Mouse (Mus musculus) liver, postnatal 0 days (tissue): ENCODE measurements at regions not wholly inside any gene's neighbourhood (a gene's known extent, or its start where the extent isn't known, plus 50 kb on each side); places are given as distances from the start of the nearest gene placed in this dataset.
"Not testable (repeated sequence)": the region's sequence is repeated elsewhere in the genome, so short reads cannot be mapped to it uniquely, and the experiment has no call there.

Experiments used
- ATAC-seq: fragments of 200-750 bp; cut with Nextera tagmentation; 2 replicates; pipeline ENCODE4 v1.8.0; 2017; ENCODE audit warnings: mild to moderate bottlenecking, moderate library complexity
- DNase-seq: peaks from one replicate; pipeline ENCODE4 v3.0.0-alpha.2; 2016
- H3K27ac ChIP-seq: fragments of 300-500 bp; sonication (generic); 2 replicates; pipeline ENCODE4 v1.5.1; 2014; ENCODE audit warnings: antibody characterized with exemption, moderate library complexity, mild to moderate bottlenecking, low read depth
- H3K27me3 ChIP-seq: fragments of 300-500 bp; sonication (generic); 2 replicates; pipeline ENCODE4 v1.6.1; 2014; ENCODE audit warnings: low read length, control low read depth, mixed read lengths; ENCODE audit not compliant: insufficient read depth
- H3K36me3 ChIP-seq: fragments of 300-500 bp; sonication (generic); replicated peaks from 2 replicates; pipeline ENCODE4 v1.6.1; 2014; ENCODE audit warnings: mild to moderate bottlenecking, control low read depth, low read length, moderate library complexity, mixed read lengths; ENCODE audit not compliant: insufficient read depth
- H3K4me1 ChIP-seq: fragments of 300-500 bp; sonication (generic); 2 replicates; pipeline ENCODE4 v1.6.1; 2014; ENCODE audit warnings: antibody characterized with exemption, mild to moderate bottlenecking, control low read depth; ENCODE audit not compliant: insufficient read depth
- H3K4me2 ChIP-seq: fragments of 300-500 bp; sonication (generic); 2 replicates; pipeline ENCODE4 v1.6.1; 2014; ENCODE audit warnings: low read depth, mild to moderate bottlenecking, low read length, moderate library complexity, mixed read lengths
- H3K4me3 ChIP-seq: fragments of 300-500 bp; sonication (generic); 2 replicates; pipeline ENCODE4 v1.5.1; 2014; ENCODE audit warnings: low read depth, low read length
- H3K9ac ChIP-seq: fragments of 300-500 bp; sonication (generic); replicated peaks from 2 replicates; pipeline ENCODE4 v1.6.1; 2014; ENCODE audit warnings: mild to moderate bottlenecking, moderate library complexity
- H3K9me3 ChIP-seq: fragments of 300-500 bp; sonication (generic); 2 replicates; pipeline ENCODE4 v1.6.1; 2016; ENCODE audit warnings: mild to moderate bottlenecking, control low read depth, low read length, mixed read lengths
- CTCF ChIP-seq: sonication (generic); IDR thresholded peaks from 2 replicates; pipeline ENCODE4 v1.5.1; 2016; ENCODE audit warnings: antibody characterized with exemption, low read depth
- EP300 ChIP-seq: IDR thresholded peaks from 2 replicates; pipeline ENCODE4 v1.6.1; 2016; ENCODE audit warnings: antibody characterized with exemption, low read depth, mild to moderate bottlenecking
- WGBS: fragments of 180-500 bp; shearing (Covaris S2); extraction: QIAGEN DNeasy Blood & Tissue Kit; methylation state at CpG from one replicate; pipeline ENCODE4 v1.1.7; 2014; ENCODE audit not compliant: insufficient replicate concordance; 5-methylcytosine and 5-hydroxymethylcytosine counted together

DNA sequence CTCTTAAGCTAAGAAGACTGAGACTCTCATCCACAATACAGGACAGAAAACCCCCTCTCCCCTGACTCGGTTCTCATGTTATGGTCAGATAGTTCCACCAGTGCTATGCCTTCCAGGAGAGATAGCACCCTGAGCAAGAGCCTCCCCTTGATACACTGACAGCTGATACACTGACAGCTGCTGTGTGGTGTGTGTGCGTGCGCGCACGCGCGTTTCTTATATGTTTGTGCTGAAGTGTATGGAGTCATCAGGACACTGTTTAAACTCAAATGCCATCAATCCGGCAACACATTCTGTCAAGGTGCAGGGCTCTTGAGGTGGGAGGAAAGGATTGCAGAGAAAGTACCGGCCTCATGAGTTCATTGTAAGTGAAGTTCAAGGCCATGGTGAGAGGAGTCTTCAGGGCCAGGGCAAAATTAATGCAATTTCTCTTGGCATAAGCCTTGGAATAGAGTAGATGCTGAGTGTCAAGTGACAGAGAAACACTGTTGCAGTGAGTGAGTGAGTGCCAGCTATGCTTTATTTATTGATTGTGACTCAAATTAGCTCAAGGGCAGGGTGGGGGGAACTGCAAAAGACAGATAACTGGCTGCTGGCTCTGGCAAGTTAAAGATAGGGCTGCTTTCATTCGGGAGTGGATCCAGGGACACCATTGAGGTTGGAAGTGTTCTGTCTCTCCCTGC, 412.4 kb upstream of the Ercc4 start:
- peak; percentile 51 for ATAC-seq

GRCm38 (mm10) chr16:12699557-12699956, 409.9 kb upstream of the Ercc4 start:
- no peak for TF ChIP-seq EP300
- no peak for TF ChIP-seq CTCF
- no peak for DNase-seq

More for the DNA sequence above, 412.4 kb upstream of the Ercc4 start:
- no peak overlapping the region for H3K4me2 ChIP-seq
- WGBS, result 72% methylated on average over 10 of the region's 10 CpGs
- no peak for DNase-seq
- TF ChIP-seq CTCF, result no peak
- TF ChIP-seq EP300, result no peak
- no peak overlapping the region for H3K4me3 ChIP-seq
- no peaks in the 10 kb centered on the region for H3K4me1 ChIP-seq
- no peaks in the 10 kb centered on the region for H3K36me3 ChIP-seq
- no peaks in the 10 kb centered on the region for H3K9me3 ChIP-seq
- H3K27me3 ChIP-seq, result no peaks in the 10 kb centered on the region
- no peak overlapping the region for H3K27ac ChIP-seq
- no peak overlapping the region for H3K9ac ChIP-seq

DNA sequence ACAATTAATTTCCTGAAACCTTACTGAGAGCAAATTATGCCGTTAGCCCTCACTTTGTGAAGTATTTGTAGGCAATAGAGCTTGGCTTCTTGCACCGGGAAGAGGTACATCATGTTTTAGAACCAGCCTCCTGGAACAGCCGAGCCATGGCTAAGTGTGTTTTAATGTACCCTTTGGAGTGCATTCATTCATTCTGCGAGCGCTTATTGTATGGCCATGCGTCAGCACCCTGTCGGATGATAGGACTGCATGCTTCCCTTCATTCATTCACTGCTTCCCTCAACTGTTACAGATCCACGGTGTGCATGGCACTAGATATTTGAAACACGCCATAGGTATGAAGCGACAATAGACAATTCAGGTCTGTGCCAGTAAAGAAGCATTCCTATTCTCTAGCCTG, 409.4 kb upstream of the Ercc4 start:
- no peak for ATAC-seq
- H3K4me1 ChIP-seq, result no peaks in the 10 kb centered on the region

More at GRCm38 (mm10) chr16:12699557-12699956, 409.9 kb upstream of the Ercc4 start:
- Histone ChIP-seq H3K36me3 (no peaks in the 10 kb centered on the region), H3K4me3 (no peak overlapping the region), H3K27me3 (no peaks in the 10 kb centered on the region), H3K27ac (no peak overlapping the region), H3K9ac (no peak overlapping the region), H3K4me1 (no peaks in the 10 kb centered on the region), H3K9me3 (no peaks in the 10 kb centered on the region), H3K4me2 (no peak overlapping the region)
- 79% methylated on average over 5 of the region's 5 CpGs for WGBS
- no peak for ATAC-seq

DNA sequence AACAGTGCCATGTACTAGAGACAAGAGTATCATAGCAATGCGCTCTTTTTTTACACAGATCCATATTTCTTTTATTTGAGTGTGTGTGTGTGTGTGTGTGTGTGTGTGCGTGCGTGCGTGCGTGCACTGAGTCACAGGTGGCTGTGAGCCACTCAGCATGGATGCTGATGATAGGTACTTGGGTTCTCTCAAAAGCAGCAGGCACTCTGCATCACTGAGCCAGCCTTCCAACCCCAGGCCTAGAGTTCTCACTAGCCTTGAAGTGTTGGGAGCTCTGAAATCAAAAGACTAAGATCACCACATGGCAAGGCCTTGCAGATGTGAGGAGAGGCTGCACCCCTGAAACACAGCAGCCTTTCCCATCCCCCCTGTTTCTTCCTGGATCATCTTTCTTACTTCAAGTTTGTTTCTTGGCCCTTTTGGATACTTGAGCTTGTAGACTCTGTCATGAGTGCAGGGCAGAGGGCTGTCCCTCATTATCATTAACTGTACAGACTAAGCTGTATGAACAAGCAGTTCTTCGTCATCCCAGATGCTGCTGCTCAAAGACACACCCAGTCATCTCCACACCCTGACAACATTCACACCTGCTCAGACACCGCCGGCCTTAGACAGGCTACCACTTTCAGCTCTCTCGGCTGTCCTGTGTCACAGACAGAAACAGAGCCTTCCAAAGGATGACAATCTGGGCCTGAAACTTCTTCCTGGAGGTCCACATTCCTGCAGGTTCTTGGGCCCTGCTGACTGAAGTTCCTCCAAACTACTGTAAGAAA, 405.5 kb upstream of the Ercc4 start:
- no peak for DNase-seq
- WGBS, result 77% methylated on average over 9 of the region's 9 CpGs
- Histone ChIP-seq H3K9me3 (no peaks in the 10 kb centered on the region), H3K4me3 (no peak overlapping the region), H3K27ac (no peak overlapping the region), H3K27me3 (no peaks in the 10 kb centered on the region), H3K4me2 (no peak overlapping the region), H3K36me3 (no peaks in the 10 kb centered on the region), H3K4me1 (no peaks in the 10 kb centered on the region), H3K9ac (no peak overlapping the region)
- ATAC-seq, result peak; percentile 23; the same call in 1 of the 2 replicates
- TF ChIP-seq EP300, result no peak
- TF ChIP-seq CTCF, result no peak

More for the DNA sequence above, 409.4 kb upstream of the Ercc4 start:
- Histone ChIP-seq H3K9me3 (no peaks in the 10 kb centered on the region), H3K27ac (no peak overlapping the region), H3K4me2 (no peak overlapping the region), H3K9ac (no peak overlapping the region), H3K36me3 (no peaks in the 10 kb centered on the region), H3K4me3 (no peak overlapping the region), H3K27me3 (no peaks in the 10 kb centered on the region)
- TF ChIP-seq EP300, result no peak
- no peak for TF ChIP-seq CTCF
- 87% methylated on average over 10 of the region's 10 CpGs for WGBS
- DNase-seq, result no peak

DNA sequence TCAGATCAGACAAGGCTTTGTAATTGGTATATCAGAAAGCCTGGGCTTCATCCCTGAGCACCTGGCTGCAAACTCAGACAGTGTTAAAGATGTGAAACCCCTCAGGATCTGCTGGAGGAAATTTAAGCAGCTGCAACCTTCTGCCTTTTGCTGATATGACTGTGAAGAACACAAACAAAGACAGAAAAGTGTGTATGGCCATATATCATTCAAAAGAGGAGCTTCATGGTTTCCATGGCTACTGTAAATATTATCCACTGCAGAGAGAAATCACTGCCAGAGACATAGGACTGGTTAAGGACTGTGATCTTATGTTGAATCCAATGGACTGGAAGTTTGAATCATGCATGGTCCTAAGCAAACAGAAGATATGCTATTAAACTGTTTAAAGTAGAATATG, 402.6 kb upstream of the Ercc4 start:
- ATAC-seq (no peak), DNase-seq (no peak)
- H3K9ac ChIP-seq, result no peak overlapping the region
- H3K4me3 ChIP-seq, result no peak overlapping the region
- H3K27me3 ChIP-seq, result no peaks in the 10 kb centered on the region
- H3K36me3 ChIP-seq, result no peaks in the 10 kb centered on the region
- no peak overlapping the region for H3K27ac ChIP-seq
- H3K4me2 ChIP-seq, result no peak overlapping the region
- no peaks in the 10 kb centered on the region for H3K4me1 ChIP-seq
- TF ChIP-seq EP300, result no peak
- TF ChIP-seq CTCF, result no peak
- no peaks in the 10 kb centered on the region for H3K9me3 ChIP-seq

DNA sequence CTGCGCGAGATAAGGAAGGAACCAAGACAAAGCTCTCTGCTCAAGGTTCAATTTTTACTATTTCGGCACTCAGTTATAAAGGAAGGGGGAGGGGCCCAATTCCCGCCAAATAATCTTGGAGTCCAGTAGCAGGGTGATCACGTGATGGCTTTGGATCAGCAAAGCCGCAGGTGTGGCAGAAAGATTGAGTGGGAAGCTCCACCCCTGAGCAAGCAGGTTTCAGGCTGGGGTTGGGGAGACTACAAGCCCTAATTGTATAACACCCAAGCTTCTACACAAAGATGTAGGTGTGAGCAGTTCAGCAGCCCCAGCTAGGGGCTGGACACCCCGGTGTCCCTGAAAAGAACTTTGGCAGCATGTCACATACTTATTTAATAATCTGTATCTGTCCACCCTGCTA, 388.1 kb upstream of the Ercc4 start:
- H3K36me3 ChIP-seq, H3K4me1 ChIP-seq, H3K4me2 ChIP-seq, DNase-seq, ATAC-seq, H3K9ac ChIP-seq, H3K4me3 ChIP-seq, H3K9me3 ChIP-seq, H3K27me3 ChIP-seq, H3K27ac ChIP-seq: not testable (repeated sequence)
- 68% methylated on average over 6 of the region's 7 CpGs for WGBS

DNA sequence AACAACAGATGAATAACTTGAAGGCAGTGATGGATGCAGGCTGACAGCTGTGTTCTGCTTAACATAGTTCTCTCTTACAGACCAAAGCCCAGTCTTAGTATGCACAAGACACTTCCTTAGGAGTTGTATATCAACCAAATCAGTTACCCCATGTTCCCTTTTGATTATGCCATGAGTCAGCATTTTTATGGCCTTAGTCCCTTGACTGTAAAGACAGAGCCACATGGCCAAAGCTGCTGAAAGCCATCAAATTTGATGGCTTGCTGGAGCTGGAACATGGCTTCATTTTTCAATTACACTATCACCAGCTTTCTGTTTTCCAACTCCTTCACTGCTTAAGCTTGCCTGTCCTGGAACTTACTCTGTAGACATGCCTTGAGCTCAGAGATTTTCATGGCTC, 383.4 kb upstream of the Ercc4 start:
- ATAC-seq, result no peak
- no peaks in the 10 kb centered on the region for H3K36me3 ChIP-seq
- no peak for DNase-seq
- TF ChIP-seq CTCF, result no peak
- TF ChIP-seq EP300, result no peak
- no peak overlapping the region for H3K27ac ChIP-seq
- H3K9ac ChIP-seq, result no peak overlapping the region
- no peaks in the 10 kb centered on the region for H3K9me3 ChIP-seq
- no peak overlapping the region for H3K4me2 ChIP-seq
- no peaks in the 10 kb centered on the region for H3K4me1 ChIP-seq
- H3K27me3 ChIP-seq, result no peaks in the 10 kb centered on the region
- H3K4me3 ChIP-seq, result no peak overlapping the region

- H3K4me1 ChIP-seq, H3K4me3 ChIP-seq, H3K9ac ChIP-seq, DNase-seq, H3K9me3 ChIP-seq, H3K36me3 ChIP-seq, H3K4me2 ChIP-seq, H3K27ac ChIP-seq, H3K27me3 ChIP-seq, ATAC-seq: not testable (repeated sequence)
- 73% methylated on average over 2 of the region's 2 CpGs for WGBS
Observed at GRCm38 (mm10) chr16:12730167-12730730, 379.2 kb upstream of the Ercc4 start.
